Mouse (Mus musculus) C3H10T1/2 (cell line): ENCODE measurements around the gene Hapln1. TPM values are rescaled to one million over a fixed set of nuclear protein-coding genes. Genes with fewer than 3 reads are reported as not detected.

Source experiments
- polyA plus RNA-seq, 2 experiments: library from polyadenylated mRNA; unstranded; fragments of >200 nt; fragmentation: generic; extraction: Trizol; gene quantifications; one replicate each; pipeline ENCODE4 v1.2.1; 2012; ENCODE audit warnings: missing spikeins in 2 of 2

Hapln1 gene
- under 1 TPM in 1 of 2 experiments, not detected in 1; 0.02 TPM for polyA plus RNA-seq

DNA sequence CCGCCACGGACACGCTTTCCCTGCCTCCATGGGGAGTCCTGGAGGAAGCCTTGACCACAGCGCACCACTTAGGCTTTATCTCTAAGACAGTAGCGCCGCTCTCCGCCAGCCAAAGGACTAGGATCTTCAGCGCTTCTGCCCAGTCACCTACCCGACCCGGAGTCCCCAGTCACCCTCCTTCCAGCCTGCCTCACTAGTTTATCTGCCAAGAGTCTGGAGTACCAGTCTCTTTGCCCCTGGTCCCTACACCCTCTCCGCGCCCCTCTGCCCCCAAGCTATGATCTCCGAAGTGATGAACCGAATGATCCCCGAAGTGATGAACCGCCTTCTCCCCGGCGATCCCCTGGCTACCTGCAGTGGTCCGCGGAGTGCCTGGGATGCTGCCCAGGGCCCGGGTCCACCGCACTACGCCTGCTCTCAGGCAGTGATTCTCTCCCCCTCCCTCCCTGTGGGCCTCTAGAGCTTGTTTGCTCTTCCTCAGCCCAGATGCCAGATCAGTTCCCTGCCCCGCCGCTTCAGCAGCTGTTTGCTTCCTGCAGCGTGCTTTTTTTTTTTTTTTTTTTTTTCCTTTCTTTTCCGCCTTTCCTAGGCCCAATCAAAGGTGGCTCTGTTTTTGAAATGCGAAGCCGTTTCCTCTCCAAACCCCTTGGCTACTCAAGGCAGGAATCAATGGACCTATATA, at the start of gene Hapln1:
Gene Hapln1 (plus strand): TSS at position 592 of the 682 bp plus-strand sequence.

Other genes with a start within 250 kb of the Hapln1 start
- gene Vcan, start 202.7 kb downstream of the Hapln1 start, polyA plus RNA-seq: 10 to 100 TPM in 1 of 2 experiments, 1 to 10 TPM in 1; 1.9 to 31.0 TPM